Mouse (Mus musculus) CH12.LX (cell line): ENCODE results near the gene Iqgap1. TPM values are rescaled to one million over a fixed set of nuclear protein-coding genes. Genes with fewer than 3 reads are reported as not detected.

ENCODE experiments used
- DNase-seq: peaks from one replicate; pipeline ENCODE4 v3.0.0-alpha.2; 2013; ENCODE audit errors: extremely low read depth
- H3K27ac ChIP-seq: 2 replicates; pipeline ENCODE4 v1.5.1; 2012; ENCODE audit warnings: low read depth, mild to moderate bottlenecking, control low read depth, moderate library complexity; ENCODE audit not compliant: insufficient read depth
- H3K27me3 ChIP-seq: replicated peaks from 2 replicates; pipeline ENCODE3; 2012; ENCODE audit warnings: inconsistent platforms
- H3K36me3 ChIP-seq, 2 experiments: replicated peaks in 1 of 2; 2 replicates each; pipeline versions ENCODE3 to v1.6.1; 2012; ENCODE audit warnings: inconsistent platforms in 1 of 2, low read length in 1 of 2, mild to moderate bottlenecking in 1 of 2, mixed read lengths in 1 of 2, moderate library complexity in 1 of 2; ENCODE audit not compliant: control insufficient read depth in 1 of 2, insufficient read depth in 1 of 2
- H3K4me1 ChIP-seq, 2 experiments: 2 replicates each; pipeline ENCODE4 v1.6.1; 2012; ENCODE audit warnings: inconsistent platforms in 1 of 2, moderate library complexity in 1 of 2; ENCODE audit not compliant: insufficient read depth in 2 of 2, control insufficient read depth in 1 of 2
- H3K4me2 ChIP-seq: 2 replicates; pipeline ENCODE4 v1.6.1; 2012; ENCODE audit warnings: low read depth, mild to moderate bottlenecking, control low read depth; ENCODE audit not compliant: poor library complexity, insufficient read depth, severe bottlenecking
- H3K4me3 ChIP-seq, 3 experiments: fragments of 150-350 bp in 1 of 3; sonication (generic) in 1 of 3; replicated peaks in 1 of 3; 2 replicates each; pipeline versions ENCODE3 to v1.5.1; 2011 to 2012; ENCODE audit warnings: low read depth in 2 of 3, low read length in 2 of 3, mild to moderate bottlenecking in 2 of 3, moderate library complexity in 2 of 3, control low read depth in 1 of 3, improper control_type of control experiment in 1 of 3, inconsistent platforms in 1 of 3, mixed read lengths in 1 of 3; ENCODE audit not compliant: poor library complexity in 1 of 3
- H3K79me2 ChIP-seq: replicated peaks from 2 replicates; pipeline ENCODE4 v1.6.1; 2012; ENCODE audit warnings: mild to moderate bottlenecking, moderate library complexity; ENCODE audit not compliant: control insufficient read depth, poor library complexity, insufficient read depth, severe bottlenecking; ENCODE audit errors: extremely low read depth
- H3K9ac ChIP-seq: 2 replicates; pipeline ENCODE4 v1.6.1; 2012; ENCODE audit warnings: low read depth, mild to moderate bottlenecking, control low read depth, moderate library complexity; ENCODE audit not compliant: insufficient read depth
- H3K9me3 ChIP-seq: replicated peaks from 2 replicates; pipeline ENCODE3; 2012; ENCODE audit warnings: low read length, inconsistent platforms, mixed read lengths
- BHLHE40 ChIP-seq: IDR thresholded peaks from 2 replicates; pipeline ENCODE4 v1.6.1; 2011; ENCODE audit warnings: mild to moderate bottlenecking, low read depth, low read length, improper control_type of control experiment
- CHD2 ChIP-seq: IDR thresholded peaks from 2 replicates; pipeline ENCODE4 v1.6.1; 2011; ENCODE audit warnings: low read length, improper control_type of control experiment
- CTCF ChIP-seq, 2 experiments: IDR thresholded peaks in 1 of 2; conservative IDR thresholded peaks in 1 of 2; 2 replicates each; pipeline ENCODE4 v1.5.1; 2011 to 2012; ENCODE audit warnings: low read depth in 2 of 2, low read length in 2 of 2, improper control_type of control experiment in 1 of 2, inconsistent platforms in 1 of 2, mild to moderate bottlenecking in 1 of 2, moderate library complexity in 1 of 2
- EP300 ChIP-seq: IDR thresholded peaks from 2 replicates; pipeline ENCODE4 v1.6.1; 2011; ENCODE audit warnings: low read length, improper control_type of control experiment
- GABPA ChIP-seq: IDR thresholded peaks from 2 replicates; pipeline ENCODE4 v1.6.1; 2012; ENCODE audit warnings: low read depth, low read length, improper control_type of control experiment, inconsistent platforms; ENCODE audit not compliant: insufficient replicate concordance
- HCFC1 ChIP-seq: IDR thresholded peaks from 2 replicates; pipeline ENCODE4 v1.6.1; 2012; ENCODE audit warnings: low read depth, mild to moderate bottlenecking, inconsistent platforms, low read length, improper control_type of control experiment
- IRF4 ChIP-seq: IDR thresholded peaks from 2 replicates; pipeline ENCODE4 v1.6.1; 2014; ENCODE audit warnings: low read depth, mild to moderate bottlenecking, inconsistent platforms, low read length, improper control_type of control experiment
- JUN ChIP-seq: IDR thresholded peaks from 2 replicates; pipeline ENCODE4 v1.6.1; 2011; ENCODE audit warnings: low read depth, mild to moderate bottlenecking, low read length, improper control_type of control experiment, moderate library complexity; ENCODE audit not compliant: insufficient read depth
- JUND ChIP-seq: conservative IDR thresholded peaks from 2 replicates; pipeline ENCODE4 v1.6.1; 2011; ENCODE audit warnings: low read depth, low read length, improper control_type of control experiment
- MAFK ChIP-seq: IDR thresholded peaks from 2 replicates; pipeline ENCODE4 v1.6.1; 2011; ENCODE audit warnings: low read length, improper control_type of control experiment; ENCODE audit not compliant: insufficient replicate concordance
- MAZ ChIP-seq: IDR thresholded peaks from 2 replicates; pipeline ENCODE4 v1.6.1; 2012; ENCODE audit warnings: low read depth, mild to moderate bottlenecking, inconsistent platforms, low read length, improper control_type of control experiment, moderate library complexity
- MEF2A ChIP-seq: IDR thresholded peaks from 2 replicates; pipeline ENCODE4 v1.6.1; 2014; ENCODE audit warnings: low read depth, mild to moderate bottlenecking, inconsistent platforms, low read length, improper control_type of control experiment, borderline replicate concordance
- MXI1 ChIP-seq: IDR thresholded peaks from 2 replicates; pipeline ENCODE4 v1.6.1; 2011; ENCODE audit warnings: mild to moderate bottlenecking, low read depth, low read length, improper control_type of control experiment
- MYC ChIP-seq: IDR thresholded peaks from 2 replicates; pipeline ENCODE4 v1.6.1; 2011; ENCODE audit warnings: low read depth, mild to moderate bottlenecking, improper control_type of control experiment, low read length
- NRF1 ChIP-seq: IDR thresholded peaks from 2 replicates; pipeline ENCODE4 v1.6.1; 2014; ENCODE audit warnings: low read depth, mild to moderate bottlenecking, inconsistent platforms, low read length, improper control_type of control experiment, moderate library complexity
- POLR2A ChIP-seq: IDR thresholded peaks from 2 replicates; pipeline ENCODE4 v1.6.1; 2011; ENCODE audit warnings: low read depth, mild to moderate bottlenecking, improper control_type of control experiment, low read length
- POLR2AphosphoS2 ChIP-seq: IDR thresholded peaks from 2 replicates; pipeline ENCODE4 v1.6.1; 2011; ENCODE audit warnings: low read depth, low read length, improper control_type of control experiment
- RAD21 ChIP-seq: IDR thresholded peaks from 2 replicates; pipeline ENCODE4 v1.6.1; 2011; ENCODE audit warnings: low read depth, mild to moderate bottlenecking, low read length, improper control_type of control experiment, moderate library complexity
- SIN3A ChIP-seq: IDR thresholded peaks from 2 replicates; pipeline ENCODE4 v1.6.1; 2012; ENCODE audit warnings: low read length, improper control_type of control experiment, inconsistent platforms
- SMC3 ChIP-seq: IDR thresholded peaks from 2 replicates; pipeline ENCODE4 v1.6.1; 2011; ENCODE audit warnings: low read depth, low read length, improper control_type of control experiment
- TBP ChIP-seq: conservative IDR thresholded peaks from 2 replicates; pipeline ENCODE4 v1.6.1; 2011; ENCODE audit warnings: low read depth, low read length, improper control_type of control experiment
- USF2 ChIP-seq: conservative IDR thresholded peaks from 2 replicates; pipeline ENCODE4 v1.6.1; 2011; ENCODE audit warnings: low read depth, low read length, improper control_type of control experiment
- ZC3H11A ChIP-seq: IDR thresholded peaks from 2 replicates; pipeline ENCODE4 v1.6.1; 2012; ENCODE audit warnings: low read depth, mild to moderate bottlenecking, inconsistent platforms, low read length, improper control_type of control experiment
- ZMIZ1 ChIP-seq: IDR thresholded peaks from 2 replicates; pipeline ENCODE4 v1.6.1; 2012; ENCODE audit warnings: low read depth, mild to moderate bottlenecking, inconsistent platforms, low read length, improper control_type of control experiment
- ZNF384 ChIP-seq: IDR thresholded peaks from 2 replicates; pipeline ENCODE4 v1.6.1; 2012; ENCODE audit warnings: low read depth, low read length, improper control_type of control experiment, inconsistent platforms
- dilution Hi-C: fragments of 300-500 bp; cut with MboI; formaldehyde crosslinking; loops from 2 replicates; pipeline ENCODE4 v1.14.3; 2020; ENCODE audit warnings: low sequenced_read_pairs; ENCODE audit not compliant: extremely low pct_unique_long_range_greater_than_20kb, extremely low pct_ligation_motif_present
- in situ Hi-C: fragments of 300-500 bp; cut with MboI; formaldehyde crosslinking; loops from 3 replicates; pipeline ENCODE4 v1.14.3; 2019; ENCODE audit warnings: low sequenced_read_pairs, low pct_ligation_motif_present, low pct_unique_long_range_greater_than_20kb, mixed read lengths
- polyA plus RNA-seq: library from polyadenylated mRNA; unstranded; fragments of >175 nt; gene quantifications from 2 replicates; pipeline ENCODE4 v1.2.1, GENCODE M21; 2012; ENCODE audit warnings: low read depth; ENCODE audit not compliant: insufficient read length
- total RNA-seq, 2 experiments: library from RNA; depleted of rRNA; stranded (reverse); fragments of 300-350 nt in 1 of 2; fragments of >200 nt in 1 of 2; gene quantifications; 2 replicates each; pipeline ENCODE4 v1.2.3; 2012 to 2014

The Iqgap1 gene
- total and polyA plus RNA-seq, 3 experiments = 49.6 to 126 (median 77.0) TPM

GRCm38 (mm10) chr7:80729662-80730061, 96.1 kb downstream of the Iqgap1 start:
- dilution Hi-C loops = no loop called here
- H3K9me3 ChIP-seq = no peaks in the 10 kb centered on the region
- no peak overlapping the region for H3K4me2 ChIP-seq
- in situ Hi-C loops = loop anchor here (25.0 kb wide), 2 partner anchors 333 to 433 kb away; partner anchors contain the start of gene Alpk3
- H3K79me2 ChIP-seq = no peaks in the 10 kb centered on the region
- peaks cover 0 to 3% of the 10 kb centered on the region in 2 experiments; a peak in 1 of 4 replicates for H3K4me1 ChIP-seq
- H3K27ac ChIP-seq = no peak overlapping the region
- DNase-seq = peak; percentile 56
- TF ChIP-seq CTCF (conservative IDR thresholded peaks at IDR 0.05 in 1 of 2, IDR thresholded peaks at IDR 0.05 in 1 of 2; ENCODE audit: low read depth in 2 of 2, low read length in 2 of 2) = peak; percentile 95 to 99
- no peak for TF ChIP-seq ZMIZ1
- TF ChIP-seq RAD21 = peak; percentile 86
- peak; percentile 35; the same call in 1 of the 2 replicates for TF ChIP-seq ZC3H11A
- TF ChIP-seq ZNF384 = no peak
- no peak for TF ChIP-seq GABPA
- TF ChIP-seq MAZ = no peak
- no peak for TF ChIP-seq EP300
- no peak for TF ChIP-seq NRF1
- TF ChIP-seq JUN = no peak
- no peak for TF ChIP-seq CHD2
- TF ChIP-seq POLR2AphosphoS2 = no peak
- no peak for TF ChIP-seq JUND
- TF ChIP-seq BHLHE40 = no peak
- TF ChIP-seq MYC = no peak
- TF ChIP-seq MXI1 = no peak
- TF ChIP-seq POLR2A = no peak
- no peak for TF ChIP-seq USF2
- peak; percentile 90 for TF ChIP-seq SMC3
- TF ChIP-seq MEF2A = no peak
- peaks cover 87 to 100% of the 10 kb centered on the region in 2 experiments for H3K36me3 ChIP-seq
- no peak overlapping the region for H3K9ac ChIP-seq
- no peak overlapping the region for H3K4me3 ChIP-seq
- H3K27me3 ChIP-seq = no peaks in the 10 kb centered on the region

GRCm38 (mm10) chr7:80721041-80721440, 104.7 kb downstream of the Iqgap1 start:
- Histone ChIP-seq H3K79me2 (no peaks in the 10 kb centered on the region), H3K4me2 (no peak overlapping the region), H3K4me1 (no peaks in the 10 kb centered on the region), H3K9me3 (no peaks in the 10 kb centered on the region), H3K27ac (no peak overlapping the region), H3K4me3 (no peak overlapping the region), H3K27me3 (no peaks in the 10 kb centered on the region)
- DNase-seq = no peak
- in situ Hi-C loops = no loop called here
- TF ChIP-seq ZC3H11A (no peak), MAFK (no peak), IRF4 (no peak), SIN3A (no peak), USF2 (no peak), RAD21 (no peak), HCFC1 (no peak), TBP (no peak), MXI1 (no peak)
- TF ChIP-seq, all 38 proteins: peak for 0
- dilution Hi-C loops = no loop called here
- Histone ChIP-seq H3K9ac (no peak overlapping the region), H3K36me3 (peaks cover 77 to 93% of the 10 kb centered on the region in 2 experiments)
